Mouse (Mus musculus) midbrain, embryonic 13.5 days (tissue): ENCODE measurements at regions not wholly inside any gene's neighbourhood (a gene's known extent, or its start where the extent isn't known, plus 50 kb on each side); places are given as distances from the start of the nearest gene placed in this dataset.

ENCODE experiments used
- ATAC-seq: fragments of 200-750 bp; cut with Nextera tagmentation; 2 replicates; pipeline ENCODE4 v1.8.0; 2017; ENCODE audit warnings: mild to moderate bottlenecking, moderate TSS enrichment, moderate library complexity
- H3K27ac ChIP-seq: fragments of 300-500 bp; sonication (generic); 2 replicates; pipeline ENCODE4 v1.5.1; 2015; ENCODE audit warnings: inconsistent platforms, mild to moderate bottlenecking, moderate library complexity
- H3K27me3 ChIP-seq: fragments of 300-500 bp; sonication (generic); 2 replicates; pipeline ENCODE4 v1.6.1; 2015; ENCODE audit warnings: mild to moderate bottlenecking, inconsistent platforms
- H3K36me3 ChIP-seq: fragments of 300-500 bp; sonication (generic); 2 replicates; pipeline ENCODE4 v1.6.1; 2015; ENCODE audit warnings: mild to moderate bottlenecking, inconsistent platforms
- H3K4me1 ChIP-seq: fragments of 300-500 bp; sonication (generic); replicated peaks from 2 replicates; pipeline ENCODE4 v1.6.1; 2015; ENCODE audit warnings: inconsistent platforms
- H3K4me2 ChIP-seq: fragments of 300-500 bp; sonication (generic); replicated peaks from 2 replicates; pipeline ENCODE4 v1.6.1; 2015; ENCODE audit warnings: moderate library complexity, mild to moderate bottlenecking, inconsistent platforms
- H3K4me3 ChIP-seq: fragments of 300-500 bp; sonication (generic); replicated peaks from 2 replicates; pipeline ENCODE4 v1.5.1; 2015; ENCODE audit warnings: mild to moderate bottlenecking, inconsistent platforms
- H3K9ac ChIP-seq: fragments of 300-500 bp; sonication (generic); replicated peaks from 2 replicates; pipeline ENCODE4 v1.6.1; 2015; ENCODE audit warnings: mild to moderate bottlenecking, inconsistent platforms
- H3K9me3 ChIP-seq: fragments of 300-500 bp; sonication (generic); 2 replicates; pipeline ENCODE4 v1.6.1; 2016; ENCODE audit warnings: mild to moderate bottlenecking, inconsistent platforms
- WGBS: fragments of 180-500 bp; shearing (Covaris S2); methylation state at CpG from one replicate; pipeline ENCODE4 v1.1.7; 2015; 5-methylcytosine and 5-hydroxymethylcytosine counted together

GRCm38 (mm10) chr14:67626181-67626580 lies 1617.2 kb upstream of the Gulo start:
- ATAC-seq: no peak
- 0 out of 2 replicates have a peak, but pooled peaks cover under 1% of the 10 kb centered on the region for H3K4me1 ChIP-seq
- no peak overlapping the region for H3K9ac ChIP-seq
- no peaks in the 10 kb centered on the region for H3K36me3 ChIP-seq
- 91% methylated on average over 8 of the region's 8 CpGs for WGBS
- H3K4me2 ChIP-seq: no peak overlapping the region
- peaks cover 5% of the 10 kb centered on the region; the same call in 1 of the 2 replicates for H3K27me3 ChIP-seq
- H3K4me3 ChIP-seq: no peak overlapping the region
- no peak overlapping the region for H3K27ac ChIP-seq
- H3K9me3 ChIP-seq: no peaks in the 10 kb centered on the region

- Histone ChIP-seq H3K27me3 (peaks cover 5% of the 10 kb centered on the region; the same call in 1 of the 2 replicates), H3K36me3 (no peaks in the 10 kb centered on the region), H3K4me2 (no peak overlapping the region), H3K27ac (no peak overlapping the region), H3K4me3 (no peak overlapping the region), H3K9ac (no peak overlapping the region), H3K9me3 (no peaks in the 10 kb centered on the region), H3K4me1 (0 out of 2 replicates have a peak, but pooled peaks cover 3% of the 10 kb centered on the region)
- 84% methylated on average over 4 of the region's 4 CpGs for WGBS
- ATAC-seq: no peak
Observed at GRCm38 (mm10) chr14:67623841-67624480, 1615.0 kb upstream of the Gulo start.

GRCm38 (mm10) chr14:67622911-67623310 lies 1613.9 kb upstream of the Gulo start:
- H3K27me3 ChIP-seq: peaks cover 5% of the 10 kb centered on the region; the same call in 1 of the 2 replicates
- no peaks in the 10 kb centered on the region for H3K9me3 ChIP-seq
- 0 out of 2 replicates have a peak, but pooled peaks cover 3% of the 10 kb centered on the region for H3K4me1 ChIP-seq
- H3K36me3 ChIP-seq: no peaks in the 10 kb centered on the region
- 88% methylated on average over 6 of the region's 6 CpGs for WGBS
- no peak overlapping the region for H3K4me3 ChIP-seq
- no peak overlapping the region for H3K27ac ChIP-seq
- H3K4me2 ChIP-seq: no peak overlapping the region
- no peak for ATAC-seq
- H3K9ac ChIP-seq: no peak overlapping the region

GRCm38 (mm10) chr14:67621486-67621885 lies 1612.5 kb upstream of the Gulo start:
- ATAC-seq: no peak
- H3K27me3 ChIP-seq: peaks cover 5% of the 10 kb centered on the region; the same call in 1 of the 2 replicates
- H3K9me3 ChIP-seq: no peaks in the 10 kb centered on the region
- WGBS: 57% methylated on average over 2 of the region's 2 CpGs
- peaks cover 9% of the 10 kb centered on the region; the same call in 1 of the 2 replicates for H3K4me1 ChIP-seq
- H3K36me3 ChIP-seq: no peaks in the 10 kb centered on the region
- no peak overlapping the region for H3K4me2 ChIP-seq
- no peak overlapping the region for H3K27ac ChIP-seq
- H3K9ac ChIP-seq: no peak overlapping the region
- no peak overlapping the region for H3K4me3 ChIP-seq

GRCm38 (mm10) chr14:67620854-67621476 lies 1612.0 kb upstream of the Gulo start:
- Histone ChIP-seq H3K27ac (no peak overlapping the region), H3K36me3 (no peaks in the 10 kb centered on the region), H3K4me1 (peaks cover 9% of the 10 kb centered on the region; the same call in 1 of the 2 replicates), H3K4me3 (no peak overlapping the region), H3K9ac (no peak overlapping the region), H3K9me3 (no peaks in the 10 kb centered on the region), H3K27me3 (peaks cover 5% of the 10 kb centered on the region; the same call in 1 of the 2 replicates), H3K4me2 (no peak overlapping the region)
- ATAC-seq: 0 out of 2 replicates have a peak, but pooled peaks have one; percentile 62
- WGBS: 36% methylated on average over 4 of the region's 4 CpGs

GRCm38 (mm10) chr14:67619571-67619970 lies 1610.6 kb upstream of the Gulo start:
- Histone ChIP-seq H3K27me3 (peaks cover 5% of the 10 kb centered on the region; the same call in 1 of the 2 replicates), H3K4me1 (peaks cover 9% of the 10 kb centered on the region; the same call in 1 of the 2 replicates), H3K4me3 (no peak overlapping the region), H3K9me3 (no peaks in the 10 kb centered on the region), H3K36me3 (no peaks in the 10 kb centered on the region), H3K4me2 (no peak overlapping the region), H3K9ac (no peak overlapping the region), H3K27ac (no peak overlapping the region)
- WGBS: 86% methylated on average over 4 of the region's 4 CpGs
- no peak for ATAC-seq

GRCm38 (mm10) chr14:67614369-67614768 lies 1605.4 kb upstream of the Gulo start:
- ATAC-seq: no peak
- Histone ChIP-seq H3K27me3 (peaks cover 12% of the 10 kb centered on the region), H3K4me2 (no peak overlapping the region), H3K36me3 (no peaks in the 10 kb centered on the region), H3K4me1 (peaks cover 26% of the 10 kb centered on the region), H3K27ac (no peak overlapping the region), H3K9me3 (no peaks in the 10 kb centered on the region), H3K4me3 (no peak overlapping the region), H3K9ac (no peak overlapping the region)
- WGBS: 90% methylated on average over 11 of the region's 11 CpGs

GRCm38 (mm10) chr14:67613691-67614090 lies 1604.7 kb upstream of the Gulo start:
- Histone ChIP-seq H3K9me3 (no peaks in the 10 kb centered on the region), H3K4me1 (peaks cover 27% of the 10 kb centered on the region), H3K4me3 (no peak overlapping the region), H3K4me2 (no peak overlapping the region), H3K36me3 (no peaks in the 10 kb centered on the region), H3K9ac (no peak overlapping the region), H3K27me3 (peaks cover 16% of the 10 kb centered on the region), H3K27ac (no peak overlapping the region)
- no peak for ATAC-seq
- WGBS: 90% methylated on average over 13 of the region's 13 CpGs

- no peak for ATAC-seq
- Histone ChIP-seq H3K27me3 (peaks cover 16% of the 10 kb centered on the region), H3K9me3 (no peaks in the 10 kb centered on the region), H3K4me1 (peaks cover 32% of the 10 kb centered on the region), H3K27ac (no peak overlapping the region), H3K4me3 (no peak overlapping the region), H3K9ac (no peak overlapping the region), H3K4me2 (no peak overlapping the region), H3K36me3 (no peaks in the 10 kb centered on the region)
- WGBS: 70% methylated on average over 14 of the region's 14 CpGs
Observed at GRCm38 (mm10) chr14:67613221-67613620, 1604.2 kb upstream of the Gulo start.

- H3K4me1 ChIP-seq: peaks cover 39% of the 10 kb centered on the region
- no peaks in the 10 kb centered on the region for H3K36me3 ChIP-seq
- no peak overlapping the region for H3K27ac ChIP-seq
- H3K4me2 ChIP-seq: no peak overlapping the region
- H3K9me3 ChIP-seq: no peaks in the 10 kb centered on the region
- 36% methylated on average over 4 of the region's 4 CpGs for WGBS
- peaks cover 16% of the 10 kb centered on the region for H3K27me3 ChIP-seq
- no peak overlapping the region for H3K4me3 ChIP-seq
- H3K9ac ChIP-seq: no peak overlapping the region
- no peak for ATAC-seq
Observed at GRCm38 (mm10) chr14:67612471-67612870, 1603.5 kb upstream of the Gulo start.

GRCm38 (mm10) chr14:67608262-67608661 lies 1599.3 kb upstream of the Gulo start:
- Histone ChIP-seq H3K9me3 (no peaks in the 10 kb centered on the region), H3K4me2 (peak overlapping the region; percentile 53), H3K27ac (no peak overlapping the region), H3K36me3 (no peaks in the 10 kb centered on the region), H3K4me1 (peaks cover 29% of the 10 kb centered on the region), H3K27me3 (peaks cover 20% of the 10 kb centered on the region), H3K4me3 (peak overlapping the region; percentile 25), H3K9ac (no peak overlapping the region)
- 16% methylated on average over 20 of the region's 20 CpGs for WGBS
- 0 out of 2 replicates have a peak, but pooled peaks have one; percentile 34 for ATAC-seq

- 79% methylated on average over 4 of the region's 4 CpGs for whole genome bisulfite sequencing
- H3K4me1 ChIP-seq: peaks cover 5% of the 10 kb centered on the region
- no peak overlapping the region for H3K4me3 ChIP-seq
- H3K4me2 ChIP-seq: no peak overlapping the region
- H3K9me3 ChIP-seq: no peaks in the 10 kb centered on the region
- no peak for ATAC-seq
- 0 out of 2 replicates have a peak, but pooled peaks cover 11% of the 10 kb centered on the region for H3K27me3 ChIP-seq
- H3K9ac ChIP-seq: no peak overlapping the region
- no peaks in the 10 kb centered on the region for H3K36me3 ChIP-seq
- no peak overlapping the region for H3K27ac ChIP-seq
Observed at GRCm38 (mm10) chr14:67602960-67603359, 1594.0 kb upstream of the Gulo start.
